Mouse (Mus musculus): ENCODE results near the gene Manbal. TPM values are rescaled to one million over a fixed set of nuclear protein-coding genes. Genes with fewer than 3 reads are reported as not detected.

Manbal gene
- polyA plus RNA-seq, 1 experiment from 2014 or later: 105 TPM

Other genes starting within 250 kb of the Manbal start
- 12.3 and 12.6 TPM in 2 replicates for gene Samhd1, start 232.3 kb upstream of the Manbal start, polyA plus RNA-seq (2015; fragmentation: Nextera tagmentation; extraction: Ambion mirVana)
- 12.0 and 14.0 TPM in 2 replicates for gene Rbl1, start 163.1 kb upstream of the Manbal start, polyA plus RNA-seq (2015; fragmentation: Nextera tagmentation; extraction: Ambion mirVana)
- 184 and 187 TPM in 2 replicates for gene Rpn2, start 88.6 kb upstream of the Manbal start, polyA plus RNA-seq (2015; fragmentation: Nextera tagmentation; extraction: Ambion mirVana)
- gene Mroh8, start 88.0 kb upstream of the Manbal start, polyA plus RNA-seq (2015; fragmentation: Nextera tagmentation; extraction: Ambion mirVana): 0.52 and 0.53 TPM in 2 replicates
- gene Ghrh, start 20.1 kb upstream of the Manbal start, polyA plus RNA-seq (2015; fragmentation: Nextera tagmentation; extraction: Ambion mirVana): 1.5 and 2.0 TPM in 2 replicates
- 35.6 and 37.9 TPM in 2 replicates for gene Src, start 50.9 kb downstream of the Manbal start, polyA plus RNA-seq (2015; fragmentation: Nextera tagmentation; extraction: Ambion mirVana)
- 6,946 and 7,065 TPM in 2 replicates for gene Nnat, start 192.5 kb downstream of the Manbal start, polyA plus RNA-seq (2015; fragmentation: Nextera tagmentation; extraction: Ambion mirVana)
- 184 and 201 TPM in 2 replicates for gene Blcap, start 203.7 kb downstream of the Manbal start, polyA plus RNA-seq (2015; fragmentation: Nextera tagmentation; extraction: Ambion mirVana)

Measured in forebrain, embryonic 15.5 days (tissue).